Mouse (Mus musculus): ENCODE results near the gene Fam13c.
A peak's percentile ranks its signal among the peaks of the same experiment; 100 is the strongest.
"Not testable (repeated sequence)": the region's sequence is repeated elsewhere in the genome, so short reads cannot be mapped to it uniquely, and the experiment has no call there.

The Fam13c gene

DNA sequence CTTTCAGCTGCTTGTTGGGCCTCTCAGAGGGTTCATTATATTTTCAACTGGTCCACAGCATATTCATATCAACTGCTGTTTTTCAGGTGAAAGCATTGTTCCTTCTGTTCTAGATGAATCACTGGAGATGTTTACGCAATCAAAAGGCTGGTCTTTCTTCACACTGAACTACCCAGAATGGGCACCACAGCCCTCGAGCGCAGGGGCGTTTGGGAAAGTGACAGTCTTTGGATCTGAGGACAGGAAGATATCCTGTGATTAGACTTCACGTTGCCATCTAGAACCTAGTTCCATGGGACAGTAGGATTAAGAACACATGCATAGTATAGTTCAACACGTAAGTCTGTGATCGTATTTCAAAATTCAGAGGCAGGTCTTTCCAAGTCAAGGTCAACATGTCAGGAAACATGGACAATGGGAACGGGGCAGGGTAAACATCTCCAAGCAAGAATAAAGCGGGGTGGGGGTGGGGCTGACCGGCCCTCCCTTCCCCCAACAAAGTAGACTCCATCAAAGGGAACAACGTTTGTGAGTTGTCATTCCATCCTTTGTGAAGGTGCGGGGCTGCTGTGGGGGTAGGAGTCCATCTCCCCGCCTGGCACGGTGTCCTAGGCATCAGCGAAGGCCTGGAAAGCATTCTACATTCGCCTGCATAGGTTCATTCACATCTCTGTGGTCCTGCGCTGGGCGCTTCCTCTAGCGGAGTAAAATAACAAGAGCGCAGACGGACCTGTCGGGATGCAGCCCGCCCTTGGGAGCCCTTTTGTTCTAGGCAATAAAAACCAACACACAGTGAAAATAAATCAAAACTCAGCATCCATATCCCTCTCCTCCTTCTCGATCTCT, at the start of gene Fam13c:
Fam13c (plus strand) TSS at position 806 of the 846 bp plus-strand sequence.
- ATAC-seq (ENCODE audit: insufficient number of reproducible peaks, low FRiP score, low TSS enrichment), result peak; percentile 16; the same call in 1 of the 2 replicates

DNA sequence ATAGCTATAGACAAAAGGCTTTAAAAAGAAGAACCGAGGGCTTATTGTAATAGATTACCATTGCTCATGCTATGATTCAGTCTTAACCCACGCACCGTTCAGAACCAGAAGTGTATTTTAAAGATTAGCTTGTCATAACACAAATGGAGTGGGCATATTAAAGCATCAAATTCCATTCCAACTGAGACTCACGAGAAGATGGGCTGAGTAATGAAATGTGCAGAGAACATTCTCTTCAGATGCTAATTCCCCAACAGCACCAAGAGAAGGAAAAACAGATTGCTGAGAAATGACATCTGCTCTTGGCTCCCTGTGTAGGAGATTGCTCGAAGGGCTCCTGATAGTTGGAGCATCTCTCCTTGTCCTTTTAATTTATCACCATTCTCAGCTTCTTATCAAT, 44.4 kb upstream of the Fam13c start:
- ATAC-seq (ENCODE audit: insufficient number of reproducible peaks, low FRiP score, low TSS enrichment), result no peak

DNA sequence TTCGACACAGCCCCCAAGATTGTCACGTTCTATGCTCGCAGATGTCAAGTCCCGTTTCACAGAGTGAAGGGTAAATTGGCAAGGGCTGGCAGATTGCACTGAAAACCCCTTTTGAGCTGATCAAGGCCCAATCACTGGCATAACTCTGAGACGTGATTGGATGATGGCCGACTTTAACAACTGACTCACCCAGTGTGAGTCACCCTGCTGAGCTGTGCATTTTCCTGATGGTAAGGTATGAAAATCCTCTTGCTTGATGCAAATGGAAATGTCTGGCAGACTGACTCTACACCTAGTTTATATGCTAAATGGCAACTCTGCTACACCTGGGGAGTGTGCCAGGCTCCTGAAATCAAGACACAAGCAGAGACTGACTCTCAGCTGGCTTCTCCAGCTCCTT, 42.1 kb upstream of the Fam13c start:
- no peak for ATAC-seq (ENCODE audit: insufficient number of reproducible peaks, low FRiP score, low TSS enrichment)

DNA sequence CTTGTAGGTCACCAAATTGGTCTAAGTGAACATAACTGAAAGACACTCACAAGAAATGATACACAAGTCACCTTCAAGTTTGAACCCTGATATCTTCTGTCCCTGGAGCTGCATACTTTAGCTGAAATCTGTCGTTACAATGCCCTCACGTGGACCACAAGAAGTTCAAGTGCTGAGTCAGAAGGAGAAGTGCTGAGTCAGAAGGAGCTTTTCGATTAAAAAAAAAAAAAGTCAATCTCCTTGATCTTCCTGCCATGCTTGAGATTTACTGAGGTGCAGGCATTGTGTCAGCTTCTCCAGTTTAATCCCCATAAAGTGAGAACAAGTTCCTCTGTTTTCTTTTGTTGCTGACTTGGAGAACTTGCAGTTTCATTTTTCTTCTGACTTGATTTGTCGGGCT, 38.3 kb upstream of the Fam13c start:
- ATAC-seq (ENCODE audit: insufficient number of reproducible peaks, low FRiP score, low TSS enrichment), result no peak

DNA sequence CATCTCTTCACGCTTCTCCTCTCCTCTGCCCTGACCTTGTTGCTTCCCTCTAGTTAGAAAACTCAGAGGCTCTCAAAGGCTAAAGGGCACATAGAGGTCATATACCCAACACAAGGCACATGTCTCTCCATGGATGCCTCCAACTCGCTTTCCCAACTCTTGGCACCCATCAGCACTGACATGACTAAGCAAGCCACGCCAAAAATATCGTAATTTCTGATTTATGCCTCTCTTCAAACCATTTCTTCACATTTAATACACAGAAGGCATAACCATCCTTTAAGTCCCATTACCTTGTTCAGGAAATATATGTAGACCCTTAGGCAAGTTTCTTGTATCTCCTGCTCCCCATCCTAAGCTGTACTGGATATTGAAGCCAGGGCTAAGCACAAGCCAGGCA, 37.6 kb upstream of the Fam13c start:
- no peak for ATAC-seq (ENCODE audit: insufficient number of reproducible peaks, low FRiP score, low TSS enrichment)

DNA sequence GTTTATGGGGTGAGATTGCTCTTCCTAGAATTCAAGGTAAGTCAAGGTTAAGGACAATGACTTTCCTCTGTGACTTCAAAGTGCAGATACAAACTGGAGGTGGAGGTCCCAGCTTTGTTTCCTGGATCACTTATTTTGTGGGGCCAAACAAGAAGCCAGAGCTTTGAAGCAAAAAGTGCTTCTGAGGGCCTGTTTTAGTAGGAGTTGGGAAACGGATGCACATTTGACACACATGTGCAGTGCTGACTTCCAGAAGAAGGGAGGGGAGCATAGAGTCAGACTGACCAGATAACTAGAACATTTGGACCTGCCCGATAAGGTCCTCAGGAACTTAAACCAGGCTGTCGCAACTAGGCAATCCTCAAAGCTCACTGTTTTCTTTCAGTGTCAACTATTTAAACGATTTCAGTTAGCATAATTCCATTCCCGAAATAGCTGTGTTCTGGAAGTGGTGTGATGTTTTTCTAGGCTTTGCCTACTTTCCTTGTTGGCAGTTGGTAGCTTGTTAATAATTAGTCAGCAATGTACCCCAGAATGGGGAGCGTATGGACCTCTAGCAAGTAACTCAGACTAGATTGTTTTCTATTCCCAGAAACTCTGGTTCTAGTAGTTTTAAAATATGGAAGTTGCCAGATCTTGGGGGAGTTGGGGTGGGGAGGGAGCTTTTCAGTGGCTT, 22.3 kb upstream of the Fam13c start:
- ATAC-seq (ENCODE audit: insufficient number of reproducible peaks, low FRiP score, low TSS enrichment), result no peak

DNA sequence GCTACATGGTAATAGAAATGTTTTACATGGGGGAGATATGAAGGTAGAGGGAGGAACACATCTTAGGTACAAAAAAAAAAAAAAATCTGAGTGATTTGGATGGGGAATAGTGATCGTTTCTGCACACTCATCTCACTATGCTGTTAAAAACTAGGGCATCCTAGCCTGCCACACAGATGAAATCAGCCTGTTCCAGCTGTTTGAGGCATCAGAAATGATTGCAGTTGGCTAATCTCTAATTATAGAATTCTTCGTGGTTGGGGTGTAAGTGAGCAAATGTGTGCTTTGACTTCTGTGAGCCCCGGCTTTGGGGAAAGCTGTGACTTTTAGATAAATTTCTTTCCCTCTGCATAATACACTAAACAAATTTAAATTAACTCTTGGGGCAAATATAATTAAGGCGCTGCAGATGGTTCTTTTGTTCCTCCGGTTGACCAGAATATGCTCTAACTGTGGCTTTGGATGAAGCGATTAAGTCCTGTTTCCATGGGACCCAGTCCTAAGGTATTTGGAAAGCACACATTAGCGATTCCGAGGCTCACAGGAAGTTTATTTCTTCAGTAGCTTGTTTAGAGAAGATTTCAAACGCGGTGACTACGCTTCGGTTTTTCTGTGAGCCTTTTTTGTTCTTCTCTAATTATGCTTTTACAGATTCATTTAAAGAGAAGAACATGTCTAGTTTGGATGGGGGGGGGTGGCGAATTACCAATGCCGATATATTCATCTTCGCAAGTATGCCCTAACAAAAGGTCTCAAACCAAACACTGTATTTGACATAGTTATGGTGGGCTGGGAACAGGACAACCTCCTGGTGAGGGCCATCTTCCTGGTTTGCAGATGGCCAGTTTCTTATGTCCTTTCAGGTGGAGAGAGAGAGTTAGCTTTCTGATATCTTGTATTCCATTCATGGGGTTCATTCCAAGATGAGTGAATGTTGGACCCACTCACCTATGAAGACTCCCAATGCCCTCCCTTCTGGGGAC, 20.7 kb upstream of the Fam13c start:
- ATAC-seq (ENCODE audit: insufficient number of reproducible peaks, low FRiP score, low TSS enrichment), result no peak

DNA sequence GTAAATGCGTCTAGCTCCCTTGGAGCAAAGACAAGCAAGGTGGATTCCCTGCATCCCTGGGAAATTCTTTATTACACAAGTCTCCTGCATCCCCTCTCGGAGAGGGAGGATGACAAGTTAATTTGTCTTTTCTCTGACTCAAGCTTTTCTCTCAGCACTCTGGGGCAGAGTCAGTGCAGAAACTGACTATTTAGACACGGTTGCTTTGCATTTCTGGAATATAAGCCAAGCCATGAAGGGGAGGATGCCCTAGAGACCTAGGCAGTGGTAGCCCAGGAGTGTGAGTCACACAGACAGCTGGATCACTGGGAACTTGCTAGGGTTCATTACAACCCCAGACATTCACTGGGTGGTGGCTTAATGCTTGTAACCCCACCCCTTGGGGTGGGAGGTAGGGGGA, 13.9 kb upstream of the Fam13c start:
- ATAC-seq (ENCODE audit: insufficient number of reproducible peaks, low FRiP score, low TSS enrichment), result no peak

DNA sequence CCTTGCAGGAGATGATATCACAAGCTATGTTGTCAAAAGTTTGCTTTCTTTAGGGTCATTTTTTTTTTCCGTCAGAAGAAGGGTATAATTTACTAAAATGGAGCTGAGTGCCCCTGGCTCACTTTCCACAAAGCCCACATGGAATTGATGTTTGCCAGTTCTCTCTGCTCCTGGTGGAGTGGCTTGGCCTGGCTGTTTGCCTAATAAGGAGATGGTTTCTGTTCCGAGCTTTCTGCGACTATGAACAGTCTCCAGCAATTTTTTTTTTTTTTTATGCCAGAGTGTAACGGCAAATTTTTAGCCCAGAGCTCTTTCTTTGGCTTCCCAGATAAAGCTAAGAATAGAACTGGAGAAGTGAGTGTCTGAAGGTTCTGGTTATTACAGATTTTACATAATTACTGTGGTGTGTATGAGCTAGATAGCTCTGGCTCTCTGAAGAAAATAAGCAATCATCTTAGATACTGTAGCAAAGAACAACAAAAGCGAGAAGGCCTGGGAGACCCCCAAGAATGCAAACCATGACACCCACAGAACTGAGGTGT, 12.1 kb upstream of the Fam13c start:
- ATAC-seq (ENCODE audit: insufficient number of reproducible peaks, low FRiP score, low TSS enrichment), result no peak

DNA sequence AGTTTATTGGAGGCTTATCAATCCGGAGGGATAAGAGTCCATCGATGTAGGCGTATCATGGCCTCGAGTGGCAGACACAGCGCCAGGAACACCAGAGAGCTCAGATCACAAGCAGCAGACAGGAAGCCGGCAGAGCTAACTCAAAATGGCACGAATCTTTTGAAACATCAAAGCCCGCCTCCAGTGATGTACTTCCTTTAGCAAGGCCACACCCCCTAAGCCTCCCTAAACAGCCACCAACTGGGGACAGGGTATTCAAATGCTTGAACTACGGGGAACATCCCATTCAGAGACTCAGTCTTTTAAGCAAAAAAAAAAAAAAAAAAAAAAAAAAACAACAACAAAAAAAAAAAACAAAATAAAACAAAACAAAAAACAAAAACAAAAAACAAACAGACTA, 10.9 kb upstream of the Fam13c start:
- ATAC-seq (ENCODE audit: insufficient number of reproducible peaks, low FRiP score, low TSS enrichment), result no peak

DNA sequence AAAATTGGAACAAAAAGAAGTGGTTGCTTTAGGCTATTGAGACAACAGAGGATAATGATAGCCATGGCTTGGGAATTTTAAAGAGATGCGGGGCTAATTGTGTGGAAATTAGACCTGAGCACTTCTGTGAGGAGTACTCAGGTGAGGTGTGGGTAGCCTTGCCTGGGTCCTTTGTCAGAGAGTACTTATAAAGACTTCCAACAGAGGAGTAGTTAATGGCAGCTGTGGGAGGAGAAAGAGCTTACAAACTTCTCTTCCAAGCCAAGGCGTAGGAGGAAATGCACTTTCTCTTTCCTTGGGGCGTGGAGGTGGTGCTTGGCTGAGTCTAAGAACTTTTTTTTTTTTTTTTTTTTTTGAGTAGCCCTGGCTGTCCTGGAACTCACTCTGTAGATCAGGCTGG, 6.9 kb upstream of the Fam13c start:
- ATAC-seq (ENCODE audit: insufficient number of reproducible peaks, low FRiP score, low TSS enrichment), result no peak

DNA sequence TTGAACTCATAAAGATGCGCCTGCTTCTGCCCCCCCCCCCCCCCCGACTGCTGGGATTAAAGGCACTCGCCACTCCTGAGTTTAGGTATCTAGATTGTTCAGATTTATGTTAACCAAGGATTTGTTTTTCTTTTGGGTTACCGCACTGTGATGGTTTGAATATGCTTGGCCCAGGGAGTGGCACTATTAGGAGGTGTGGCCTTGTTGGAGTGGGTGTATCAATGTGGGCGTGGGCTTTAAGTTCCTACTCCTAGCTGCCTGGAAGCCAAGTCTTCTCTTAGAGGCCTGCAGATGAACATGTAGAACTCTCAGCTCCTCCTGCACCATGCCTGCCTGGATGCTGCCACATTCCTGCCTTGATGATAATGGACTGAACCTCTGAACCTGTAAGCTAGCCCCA, 6.5 kb upstream of the Fam13c start:
- not testable (repeated sequence) for ATAC-seq (ENCODE audit: insufficient number of reproducible peaks, low FRiP score, low TSS enrichment)

DNA sequence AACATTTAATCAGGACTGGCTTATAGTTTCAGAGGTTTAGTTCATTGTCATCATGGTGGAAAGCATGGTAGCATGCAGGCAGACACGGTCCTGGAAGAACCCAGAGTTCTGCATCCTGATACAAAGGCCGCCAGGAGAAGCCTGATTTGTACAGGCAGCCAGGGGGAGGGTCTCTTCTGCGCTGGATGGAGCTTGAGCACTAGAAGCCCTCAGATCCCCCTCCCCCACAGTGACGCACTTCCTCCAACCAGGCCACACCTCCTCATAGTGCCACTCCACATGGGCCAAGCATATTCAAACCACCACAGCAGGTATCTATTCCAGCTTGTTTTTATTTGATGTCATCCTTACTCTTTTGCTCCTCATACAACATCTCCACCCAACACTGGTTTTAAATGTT, 3.6 kb upstream of the Fam13c start:
- ATAC-seq (ENCODE audit: insufficient number of reproducible peaks, low FRiP score, low TSS enrichment), result no peak

DNA sequence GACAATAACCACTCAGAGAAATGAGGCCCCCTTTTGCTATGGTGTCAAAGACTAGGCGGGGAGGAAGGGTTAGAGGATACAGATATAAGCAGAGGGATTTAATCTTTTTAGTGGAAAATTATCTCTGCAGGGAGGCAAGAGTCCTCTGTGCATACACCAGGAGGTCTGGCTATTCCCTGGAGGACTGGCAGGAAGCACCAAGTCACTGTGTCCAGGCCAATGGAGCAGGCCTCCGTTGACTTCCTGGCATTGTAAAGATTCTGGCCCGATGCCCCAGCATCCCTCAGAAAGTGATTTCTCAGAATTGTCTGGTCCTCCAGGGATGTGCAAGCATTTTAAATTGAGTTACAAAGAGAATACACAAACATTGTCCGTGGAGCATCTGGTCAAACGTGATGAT, 3.0 kb upstream of the Fam13c start:
- no peak for ATAC-seq (ENCODE audit: insufficient number of reproducible peaks, low FRiP score, low TSS enrichment)

DNA sequence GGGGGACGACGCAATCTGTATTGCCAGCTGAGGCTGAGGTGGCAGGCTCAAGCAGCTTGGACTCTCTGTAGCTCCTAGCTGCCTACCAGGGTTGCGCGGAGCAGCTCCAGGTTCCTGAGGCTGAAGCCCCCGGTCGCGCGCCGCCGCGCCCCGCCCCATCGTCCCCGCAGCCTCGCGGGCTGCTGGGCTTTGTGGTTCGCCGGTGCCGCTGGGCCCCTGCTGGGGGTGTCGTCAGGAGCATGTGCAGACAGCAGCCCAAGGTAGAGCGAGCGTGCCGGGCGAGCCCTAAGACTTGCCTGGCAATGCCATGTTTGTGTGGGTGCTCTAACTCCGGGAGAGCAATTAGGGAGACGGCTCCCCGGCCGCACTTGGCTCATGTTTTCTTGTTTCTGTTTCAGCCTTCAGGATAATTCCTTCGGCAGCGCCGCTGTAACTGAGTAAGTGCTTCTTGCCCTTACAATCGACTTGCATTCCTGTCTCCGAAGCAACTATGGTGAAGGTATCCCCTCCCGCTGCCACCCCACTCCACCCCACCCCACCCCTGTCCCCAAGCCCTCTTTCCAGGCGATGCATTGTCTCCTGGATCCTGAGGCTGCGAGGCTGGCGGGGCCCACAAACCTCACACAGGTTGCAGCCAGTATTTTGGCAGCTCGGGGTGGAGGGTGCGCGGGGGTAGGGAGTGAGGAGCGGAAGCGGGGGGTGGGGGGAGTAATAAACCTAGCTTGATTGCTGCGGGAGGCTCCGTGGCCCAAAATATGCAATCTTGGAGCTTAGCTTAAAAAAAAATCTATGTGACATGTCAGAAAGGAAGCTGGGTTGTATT, 569 bp downstream of the Fam13c start:
- peak; percentile 92 for ATAC-seq (ENCODE audit: insufficient number of reproducible peaks, low FRiP score, low TSS enrichment)

DNA sequence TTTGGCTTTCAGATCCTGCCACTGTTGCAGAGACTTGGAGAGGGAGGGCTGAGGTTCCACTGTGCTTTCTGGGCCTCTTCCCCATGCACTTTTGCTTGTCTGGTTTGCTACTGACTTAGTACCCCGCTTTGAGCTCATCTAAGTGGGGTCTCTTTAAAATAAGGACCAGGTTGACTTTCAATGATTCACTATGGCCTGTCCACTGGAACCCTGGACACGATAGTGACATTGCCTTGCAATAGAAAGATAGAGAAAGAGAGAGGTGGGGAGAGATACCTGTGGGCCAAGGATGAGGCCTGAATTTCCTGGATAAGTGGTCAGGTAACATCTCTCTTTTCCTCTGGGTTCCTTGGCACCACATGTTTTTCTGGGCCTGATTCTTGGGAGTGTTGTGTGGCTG, 1.9 kb downstream of the Fam13c start:
- no peak for ATAC-seq (ENCODE audit: insufficient number of reproducible peaks, low FRiP score, low TSS enrichment)

DNA sequence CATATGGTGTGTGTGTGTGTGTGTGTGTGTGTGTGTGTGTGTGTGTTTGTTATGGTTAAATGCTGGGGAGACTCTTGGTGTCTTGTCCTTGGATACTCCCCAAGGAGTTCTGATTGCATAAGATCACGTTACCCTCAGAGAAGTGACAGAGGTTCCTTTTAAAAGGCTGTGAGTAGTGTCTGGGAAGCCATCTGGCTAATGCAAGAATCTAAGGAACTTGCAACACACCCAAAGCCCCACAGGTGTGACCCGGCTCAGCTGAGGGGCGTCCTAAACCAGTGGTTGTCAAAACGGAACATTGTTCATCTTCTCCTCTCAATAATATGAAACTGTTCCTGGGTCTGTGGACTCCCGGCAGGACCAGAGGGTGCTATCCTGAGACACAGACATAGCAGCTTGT, 2.3 kb downstream of the Fam13c start:
- ATAC-seq (ENCODE audit: insufficient number of reproducible peaks, low FRiP score, low TSS enrichment), result no peak

DNA sequence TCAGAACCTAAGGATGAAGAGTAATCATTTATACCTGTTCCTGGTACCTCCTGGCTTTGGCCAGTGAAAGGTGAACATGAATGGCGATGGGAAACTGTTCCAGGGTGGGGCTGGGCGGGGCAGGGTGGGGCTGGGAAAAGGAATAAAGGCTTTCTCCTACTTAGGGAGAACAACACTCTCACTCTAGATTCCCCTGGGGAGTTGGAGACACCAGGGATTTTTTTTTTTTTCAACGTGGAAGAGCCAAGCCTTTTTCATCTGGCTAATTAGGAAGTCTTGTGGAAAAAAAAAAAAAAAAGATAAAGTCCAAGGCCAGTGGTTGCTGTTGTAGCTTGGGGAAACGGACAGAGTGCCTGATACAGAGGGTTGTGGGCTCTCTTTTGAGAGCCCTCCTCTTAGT, 7.5 kb downstream of the Fam13c start:
- ATAC-seq (ENCODE audit: insufficient number of reproducible peaks, low FRiP score, low TSS enrichment), result no peak

DNA sequence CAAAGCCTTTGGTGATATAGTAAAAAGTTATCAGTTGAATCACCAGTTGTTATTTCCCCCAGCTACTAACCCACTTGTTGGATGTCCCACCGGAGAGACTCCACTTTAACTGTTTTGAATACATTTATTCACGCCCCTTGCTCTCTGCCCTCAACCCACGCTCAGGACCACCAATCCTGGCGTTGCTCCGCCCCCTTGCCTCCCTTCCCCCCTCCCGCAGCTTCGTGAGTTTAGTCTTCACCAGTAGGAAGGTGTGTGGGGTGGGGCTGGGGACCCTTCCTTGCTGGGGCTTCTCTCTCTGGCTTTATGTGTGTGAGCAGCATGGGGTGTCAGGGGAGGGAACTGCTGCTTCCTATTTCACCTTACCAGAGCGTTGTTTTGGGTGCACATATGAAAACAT, 8.9 kb downstream of the Fam13c start:
- no peak for ATAC-seq (ENCODE audit: insufficient number of reproducible peaks, low FRiP score, low TSS enrichment)

DNA sequence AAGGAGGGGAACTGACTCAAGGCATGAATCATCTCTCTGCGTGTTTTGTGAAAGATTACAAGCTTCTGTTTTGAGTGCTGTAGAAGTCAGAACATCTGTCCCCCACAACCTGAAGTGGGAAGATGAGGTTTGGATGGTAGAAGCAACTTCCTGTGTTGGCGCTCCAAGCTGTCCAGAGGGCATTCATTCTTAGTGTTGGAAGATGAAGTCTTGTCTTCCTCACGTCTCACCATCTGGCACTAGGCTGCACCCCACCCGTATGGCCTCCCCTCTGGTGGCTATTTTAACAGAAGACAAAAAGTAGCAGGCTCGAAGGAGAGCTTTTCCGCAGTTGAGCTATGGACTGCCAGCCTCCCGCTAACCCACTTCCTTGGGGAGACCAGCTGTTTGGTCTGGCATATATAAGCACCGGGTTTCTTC, 15.6 kb downstream of the Fam13c start:
- no peak for ATAC-seq (ENCODE audit: insufficient number of reproducible peaks, low FRiP score, low TSS enrichment)

All from cerebellum, adult (tissue).